Mouse (Mus musculus) cerebellum, postnatal 36 days (tissue): ENCODE results near the gene Gpr83.

Source experiments
- DNase-seq, 2 experiments: peaks; one replicate each; pipeline ENCODE4 v3.0.0; 2021 to 2022; ENCODE audit warnings: mixed read lengths in 2 of 2

Gpr83 gene

DNA sequence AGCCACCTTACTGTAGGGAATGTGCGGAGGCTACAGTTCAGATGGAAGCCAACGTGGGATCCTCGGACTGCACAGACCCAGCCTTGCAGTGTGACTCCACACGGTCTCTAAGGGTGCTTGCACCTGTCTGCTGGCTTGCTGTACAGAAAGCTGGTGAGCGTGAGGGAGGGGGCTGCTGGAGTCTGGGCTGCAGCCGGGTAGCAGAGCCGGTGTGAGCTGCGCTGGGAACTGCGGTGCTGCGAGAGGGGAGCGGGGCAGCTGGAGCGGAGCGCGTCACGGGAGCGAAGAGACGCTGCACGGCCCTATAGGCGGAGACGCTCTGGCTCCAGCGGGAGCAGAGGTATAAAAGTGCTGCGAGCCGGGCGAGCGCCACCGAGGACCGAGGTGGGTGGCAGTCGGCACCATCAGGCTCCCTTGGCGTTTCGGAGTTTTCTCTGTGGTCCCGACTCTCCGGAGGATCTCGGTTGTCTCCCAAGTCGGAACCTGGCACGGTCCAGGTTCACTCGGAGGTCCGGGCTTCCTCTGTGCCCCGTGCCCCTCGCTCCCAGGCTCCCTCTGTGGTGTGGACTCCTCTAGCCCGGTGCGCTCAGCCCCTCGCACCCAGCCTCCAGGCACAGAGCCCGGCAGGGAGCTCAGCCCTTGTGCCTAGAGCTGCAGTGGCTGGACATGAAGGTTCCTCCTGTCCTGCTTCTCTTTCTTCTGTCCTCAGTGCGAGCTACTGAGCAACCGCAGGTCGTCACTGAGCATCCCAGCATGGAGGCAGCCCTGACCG is at the start of gene Gpr83:
TSS of gene Gpr83 (plus strand) at position 343 of the 772 bp plus-strand sequence.
- DNase-seq: peak; percentile 15 to 23

DNA sequence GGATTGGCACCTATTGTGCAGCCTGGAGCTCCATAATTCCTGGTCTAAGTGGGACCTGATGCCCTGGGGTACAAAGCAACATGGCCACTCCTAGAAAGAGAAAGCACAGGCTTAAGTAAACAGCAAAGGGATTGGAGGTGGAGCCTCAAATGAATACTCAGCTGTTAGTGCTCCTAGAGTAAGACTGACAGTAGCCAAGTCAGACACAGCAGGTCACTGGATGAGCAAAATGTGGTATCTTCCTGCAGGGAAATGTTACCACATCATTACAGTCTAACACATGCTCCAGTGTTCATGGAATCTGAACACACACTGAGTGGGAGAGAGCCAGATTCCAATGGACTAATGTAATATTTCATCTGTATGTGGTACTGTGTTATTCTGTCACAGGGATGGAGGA is 38.6 kb upstream of the Gpr83 start:
- DNase-seq: no peak

DNA sequence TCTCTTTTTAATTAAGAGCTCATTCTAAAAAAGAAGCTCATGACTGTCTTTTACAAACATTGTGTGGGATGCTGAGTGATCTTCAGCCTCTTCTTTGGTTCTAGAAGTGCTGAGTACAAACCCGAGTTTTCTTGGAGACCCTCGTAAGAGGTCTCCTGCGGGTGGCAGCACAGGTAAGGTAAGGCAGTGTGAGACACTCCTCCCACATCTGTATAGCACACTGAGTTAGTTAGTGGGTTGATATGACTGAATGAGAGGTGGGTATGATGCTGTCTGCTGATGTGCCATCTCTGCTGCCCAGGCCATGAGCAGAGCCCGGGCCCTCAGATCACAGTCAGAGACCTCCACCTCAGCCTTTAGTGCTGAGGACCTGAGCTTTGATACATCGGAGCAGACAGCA is 35.2 kb upstream of the Gpr83 start:
- no peak for DNase-seq

DNA sequence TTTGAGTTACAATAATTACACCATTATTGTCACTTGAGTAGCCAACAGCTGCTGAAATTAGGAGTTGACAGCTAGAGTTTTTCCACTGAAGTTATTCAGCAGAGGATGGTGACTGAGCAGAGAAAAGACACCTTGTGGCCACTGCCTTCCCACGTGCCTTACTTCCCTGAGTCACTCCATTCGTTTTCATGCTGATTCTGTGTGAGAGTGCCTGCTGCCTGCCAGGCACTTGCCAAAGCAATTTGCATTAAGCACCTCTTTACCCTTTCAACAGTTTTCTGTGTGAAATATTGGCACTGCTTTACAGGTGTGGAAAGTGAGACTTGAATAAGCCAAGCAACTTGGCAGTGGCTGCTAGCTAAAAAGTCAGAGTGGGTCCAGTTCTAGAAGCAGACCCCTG is 32.1 kb upstream of the Gpr83 start:
- no peak for DNase-seq

DNA sequence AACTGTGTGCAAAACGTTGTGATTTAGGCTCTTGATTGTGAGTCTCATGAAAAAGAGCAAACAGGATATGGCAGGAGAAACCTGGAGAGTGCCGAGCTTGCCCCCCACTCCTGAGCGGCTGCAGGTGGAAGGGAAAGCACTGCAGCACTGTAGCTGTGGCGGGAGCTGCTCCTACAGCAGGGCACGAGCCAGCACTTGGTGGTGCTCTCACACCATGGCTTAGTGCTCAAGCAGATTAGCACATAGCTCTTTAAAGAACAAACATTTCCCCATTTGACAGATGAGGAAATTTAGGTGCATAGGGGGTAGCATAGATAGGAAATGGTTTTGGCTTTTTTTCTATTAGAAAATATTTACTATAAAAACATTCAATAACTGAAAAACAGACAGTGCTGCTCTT is 28.0 kb upstream of the Gpr83 start:
- DNase-seq: no peak

DNA sequence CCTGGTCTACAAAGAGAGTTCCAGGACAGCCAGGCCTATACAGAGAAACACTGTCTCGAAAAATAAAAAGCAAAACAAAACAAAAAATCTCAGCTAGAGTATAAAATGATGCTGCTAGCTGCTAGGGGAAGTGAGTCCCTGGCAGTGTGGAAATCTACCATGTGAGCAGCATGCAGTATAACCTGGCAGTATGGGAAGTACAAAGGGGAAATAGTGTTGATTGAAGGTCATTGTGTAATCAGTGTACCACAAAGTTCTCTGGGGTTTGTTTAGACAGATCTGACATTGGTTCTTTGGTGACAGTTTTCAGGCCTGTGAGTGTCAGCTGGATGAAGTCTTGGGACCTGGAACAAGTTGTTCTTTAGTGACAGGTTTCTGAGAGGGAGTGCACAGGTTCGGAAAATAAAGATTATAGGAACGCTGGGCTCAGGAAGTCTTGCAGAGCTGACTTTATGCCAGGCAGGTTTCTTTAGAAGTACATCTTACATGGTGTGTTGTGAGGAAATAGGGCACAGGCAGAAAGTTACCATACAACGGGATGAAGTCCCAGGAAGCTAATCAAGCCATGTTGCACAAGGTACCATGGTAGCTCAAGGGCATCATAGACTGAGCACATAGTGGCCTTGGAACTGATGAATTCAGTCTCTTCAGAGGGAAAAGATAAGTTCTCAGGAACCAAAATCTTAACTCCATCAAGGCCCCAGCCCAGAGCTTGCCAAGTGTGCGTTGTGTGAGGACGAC is 24.5 kb upstream of the Gpr83 start:
- no peak for DNase-seq

DNA sequence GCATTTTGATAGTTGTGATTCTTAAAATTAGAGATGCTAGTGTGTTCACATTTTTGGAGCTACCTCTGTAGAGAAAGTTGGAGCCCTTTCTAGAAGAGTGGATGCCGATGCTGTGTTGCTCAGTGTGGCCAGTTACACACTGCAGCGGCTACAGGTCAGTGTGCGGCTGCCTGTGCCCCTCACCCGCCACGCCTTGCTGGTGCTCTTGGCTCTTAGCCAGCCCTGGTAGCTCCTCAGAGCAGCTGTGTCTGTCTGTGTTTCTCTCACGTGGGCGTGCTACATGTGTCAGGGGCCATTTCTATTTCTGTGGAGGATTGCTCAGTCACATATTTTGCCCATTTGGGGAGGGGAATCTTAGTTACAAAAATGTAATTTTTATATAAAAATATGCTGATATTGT is 20.5 kb upstream of the Gpr83 start:
- DNase-seq: no peak

DNA sequence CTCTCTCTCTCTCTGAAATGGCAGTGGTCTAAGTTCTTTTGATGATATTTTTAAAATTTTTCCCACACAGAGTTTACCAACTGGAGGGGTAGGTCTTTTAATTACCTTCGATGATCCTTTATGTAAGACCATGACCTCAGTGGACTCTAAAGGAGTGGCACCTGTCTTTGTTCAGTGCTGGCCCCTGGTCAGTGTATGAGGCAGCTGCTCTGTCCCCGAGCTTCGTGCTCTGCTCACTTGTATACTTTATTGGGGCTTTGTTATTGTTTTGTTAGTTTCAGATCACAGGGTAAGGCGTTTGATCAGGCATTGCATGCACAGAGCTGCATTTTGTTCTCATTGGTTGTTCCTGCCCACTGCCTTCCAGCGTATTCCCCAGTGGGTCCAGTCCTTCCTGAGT is 20.0 kb upstream of the Gpr83 start:
- no peak for DNase-seq

DNA sequence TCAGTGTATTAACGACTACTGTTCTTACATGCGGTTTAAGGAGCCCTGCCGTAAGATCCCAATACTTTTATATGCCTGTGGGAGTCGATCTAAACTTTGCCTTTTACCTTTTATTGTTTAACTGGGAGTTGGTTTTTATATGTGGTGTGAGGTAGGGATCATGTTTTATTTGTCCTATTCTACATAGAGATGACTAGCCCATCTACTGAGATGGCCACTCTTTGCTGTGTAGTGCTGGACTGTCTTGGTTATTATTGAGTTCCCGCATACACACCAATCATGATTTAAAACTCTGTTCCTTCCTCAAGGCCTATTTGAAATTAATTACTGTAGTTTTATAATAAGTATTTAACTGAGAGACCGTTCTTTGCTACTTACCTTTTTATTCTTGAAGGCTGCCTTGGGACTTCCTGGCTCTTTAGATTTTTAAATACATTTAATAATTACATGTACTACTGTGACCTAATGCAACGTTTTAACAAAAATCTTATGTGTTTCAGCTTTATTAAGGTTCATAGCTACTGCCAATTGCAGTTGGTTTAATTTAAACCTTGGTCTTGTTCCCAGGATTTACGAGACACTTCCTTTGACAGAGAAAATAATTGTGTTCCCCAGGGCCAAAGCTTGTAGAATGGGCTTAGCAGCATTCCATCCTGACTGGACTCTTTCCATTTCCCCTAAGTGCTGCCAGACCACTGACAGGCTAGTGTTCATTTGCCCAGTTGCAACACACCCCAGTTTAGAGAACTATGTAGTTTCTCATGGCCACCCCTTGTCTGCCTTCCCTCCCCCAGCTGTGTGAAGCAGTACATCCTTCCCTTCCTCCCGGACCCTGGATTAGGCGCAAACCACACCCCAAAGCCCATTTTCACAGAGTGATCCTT is 17.9 kb upstream of the Gpr83 start:
- no peak for DNase-seq

DNA sequence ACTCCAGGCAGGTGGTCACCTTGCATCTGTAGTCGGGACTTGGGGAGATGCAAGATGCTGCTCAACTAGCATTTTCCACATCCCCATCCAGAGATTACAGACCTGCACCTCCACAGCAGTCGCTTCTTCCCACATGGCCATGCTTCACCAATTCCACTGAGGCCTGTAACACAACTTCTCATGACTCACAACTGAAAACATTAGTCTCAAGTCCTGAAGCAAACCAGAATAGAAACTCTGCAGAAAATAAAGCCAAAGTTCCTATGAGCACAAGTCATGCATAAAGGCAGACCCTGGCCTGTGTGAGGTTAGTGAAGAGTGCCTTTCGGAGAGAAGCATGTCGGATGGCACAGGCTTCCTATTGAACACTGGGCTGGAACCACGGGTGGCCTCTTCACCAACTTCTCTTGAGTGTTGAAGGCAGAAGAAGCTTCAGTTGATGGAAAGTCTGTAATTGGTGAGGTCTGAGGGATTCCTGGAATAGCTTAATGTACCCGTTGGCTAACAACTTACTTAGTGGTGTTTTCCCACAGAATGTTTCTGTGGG is 16.6 kb upstream of the Gpr83 start:
- no peak for DNase-seq

DNA sequence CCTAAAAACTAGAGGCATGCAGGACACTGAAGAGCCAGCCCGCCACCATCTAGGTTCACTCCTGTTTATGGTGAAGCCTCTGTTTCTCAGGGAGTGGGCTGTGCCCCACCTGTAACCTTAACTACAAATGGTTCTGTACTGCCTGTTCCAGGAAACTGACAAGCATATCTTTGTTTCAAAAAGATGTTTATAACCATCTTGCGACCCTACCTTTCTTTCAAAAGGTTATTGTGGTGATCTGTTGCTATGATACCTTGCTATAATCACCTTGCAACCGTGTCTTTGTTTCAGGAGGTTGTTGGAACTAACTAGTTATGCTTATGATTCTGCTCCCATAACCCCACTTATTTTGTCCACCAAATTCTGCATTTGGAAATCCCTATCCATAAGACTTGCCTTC is 16.1 kb upstream of the Gpr83 start:
- DNase-seq: no peak

DNA sequence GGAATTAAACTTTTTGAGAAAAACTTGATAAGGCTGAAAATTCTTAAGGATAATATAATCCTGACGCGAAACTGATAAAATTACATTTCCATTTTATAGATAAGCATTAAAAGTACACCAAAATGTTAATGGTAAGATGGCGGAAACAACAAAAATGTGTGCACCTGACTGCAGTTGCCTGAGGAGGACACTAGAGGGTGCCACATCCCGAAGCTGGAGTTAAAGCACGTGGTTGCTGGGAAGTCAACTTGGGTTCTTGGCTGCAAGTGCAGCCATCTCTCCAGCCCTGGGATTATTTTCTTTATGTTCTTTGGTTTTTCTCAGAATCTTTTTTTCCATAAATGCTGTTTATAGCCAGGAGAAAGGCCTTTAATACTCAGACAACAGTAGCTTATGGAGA is 13.6 kb upstream of the Gpr83 start:
- no peak for DNase-seq

DNA sequence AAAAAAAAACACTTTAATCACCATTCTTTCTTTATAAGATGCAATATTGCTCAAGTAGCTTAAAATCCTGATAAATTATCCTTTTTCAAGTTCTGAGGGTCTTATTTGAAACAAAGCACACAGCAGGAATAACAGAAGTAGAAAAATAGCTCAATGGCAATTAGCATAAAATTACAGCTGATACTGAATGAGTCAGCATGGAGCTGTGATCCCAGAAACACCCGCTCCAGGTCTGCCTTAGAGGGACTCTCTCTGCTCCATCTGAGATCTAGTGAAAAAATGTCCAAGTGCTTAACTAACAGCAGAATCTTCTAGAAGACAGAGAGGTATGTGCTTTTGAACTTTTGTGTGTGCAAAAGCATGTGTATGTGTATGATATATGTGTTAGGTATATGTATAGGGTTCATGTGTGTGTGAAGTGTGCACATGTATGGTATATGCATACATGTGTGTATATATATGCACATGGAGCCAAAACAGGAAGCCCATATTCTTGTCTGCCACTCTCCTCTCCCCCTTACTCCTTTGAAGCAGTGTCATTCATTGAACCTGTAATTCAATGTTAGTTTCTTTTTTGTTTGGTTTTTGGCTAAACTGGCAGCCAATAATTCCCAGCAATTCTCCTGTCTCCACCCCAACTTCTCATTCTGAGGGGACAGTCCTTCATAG is 11.6 kb upstream of the Gpr83 start:
- no peak for DNase-seq

DNA sequence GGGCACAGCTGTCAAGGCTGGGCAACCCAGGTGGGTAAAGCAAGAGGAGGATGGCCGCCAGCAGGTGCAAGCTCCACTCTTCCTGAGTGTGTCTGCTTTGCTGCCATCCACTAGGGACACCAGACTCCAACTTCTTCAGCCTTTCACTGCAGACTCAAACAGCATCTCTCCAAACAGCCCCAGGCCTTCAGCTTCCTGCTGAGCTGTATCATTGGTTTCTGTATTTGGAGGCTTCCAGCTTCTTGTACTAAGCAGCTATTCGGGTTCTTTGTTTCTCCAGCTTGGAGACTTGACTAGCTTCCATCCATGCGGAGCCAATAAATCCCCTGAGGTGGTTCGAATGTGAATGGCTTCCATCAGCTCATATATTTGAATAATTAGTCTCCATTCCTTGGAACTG is 5.4 kb upstream of the Gpr83 start:
- no peak for DNase-seq

DNA sequence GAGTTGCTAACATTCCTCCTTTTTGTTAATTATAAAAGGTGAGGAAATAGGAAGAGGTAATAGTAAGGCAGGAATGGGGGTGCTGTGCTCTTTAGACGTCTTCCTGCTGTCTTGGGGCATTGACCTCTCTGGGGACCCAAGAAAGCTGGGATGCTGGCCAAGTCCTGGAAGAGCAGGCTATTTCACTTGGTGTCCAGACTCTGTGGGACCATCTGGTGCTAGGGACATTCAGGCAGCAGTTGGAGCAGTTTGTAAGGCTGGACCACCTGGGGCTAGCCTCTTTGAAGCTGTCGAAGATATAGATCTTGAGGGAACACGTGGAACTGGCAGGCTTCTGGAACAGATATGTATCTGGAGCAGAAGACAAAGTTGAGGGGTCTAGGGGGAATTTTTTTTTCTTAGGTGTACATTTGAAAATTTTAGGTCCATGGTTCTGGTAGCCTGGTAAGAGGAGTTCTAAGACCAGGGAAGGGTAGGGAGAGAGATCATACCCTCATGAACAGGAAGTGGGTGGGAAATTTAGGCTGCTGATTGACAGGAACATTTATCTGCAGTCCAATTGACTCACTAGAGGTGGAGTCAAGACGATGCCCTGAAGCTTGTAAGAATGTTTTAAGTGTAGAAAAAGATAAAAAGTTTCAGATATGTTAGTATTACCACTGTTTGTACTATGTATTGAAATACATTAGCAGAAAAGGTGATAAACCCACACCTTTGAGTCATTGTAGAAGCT is 2.9 kb upstream of the Gpr83 start:
- peak; percentile 47 to 51 for DNase-seq

DNA sequence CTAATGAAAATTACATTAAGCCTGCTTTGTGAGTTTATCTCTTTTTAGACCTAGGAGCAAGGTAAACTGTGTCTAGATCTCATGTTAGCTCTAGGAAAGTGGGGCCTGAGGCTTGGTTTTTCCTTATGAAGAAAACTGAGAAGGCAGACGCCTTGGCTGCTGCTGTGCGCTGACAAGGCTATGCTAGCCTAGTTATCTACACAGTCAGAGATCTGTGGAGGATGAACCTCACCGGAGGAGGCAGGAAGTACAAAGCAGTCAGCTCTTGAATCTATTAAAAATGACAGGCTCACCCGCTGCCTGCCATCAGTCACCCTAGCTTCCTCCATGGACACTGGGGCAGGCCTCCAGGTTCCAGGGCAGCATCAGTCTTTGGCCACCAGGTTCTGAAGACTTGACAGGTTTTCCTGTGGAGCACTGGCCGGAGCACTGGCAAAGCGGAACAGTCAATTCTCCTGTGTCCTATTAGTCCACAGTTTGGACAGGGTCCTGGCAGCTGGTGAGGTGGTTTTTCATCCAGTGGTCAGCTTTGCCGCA is 1.8 kb upstream of the Gpr83 start:
- DNase-seq: no peak

DNA sequence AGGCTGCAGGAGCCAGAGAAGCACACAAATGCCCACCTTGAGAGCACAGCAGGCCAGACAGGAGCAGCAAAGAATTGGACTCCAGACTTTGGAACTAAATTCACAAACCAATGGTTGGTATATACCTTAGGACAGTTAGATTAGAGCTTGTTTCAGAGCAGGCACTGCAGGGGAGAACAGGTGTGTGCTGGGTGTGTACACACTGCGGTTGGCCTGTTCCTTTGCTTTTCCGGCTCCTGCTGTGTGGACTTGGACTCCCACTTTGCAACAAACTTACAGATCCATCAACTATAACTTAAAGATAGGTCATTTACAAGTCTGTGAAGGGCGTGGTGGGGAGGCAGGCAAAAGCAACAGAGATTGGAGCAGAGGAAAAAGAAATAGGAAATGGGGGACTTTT is 1.2 kb upstream of the Gpr83 start:
- no peak for DNase-seq

DNA sequence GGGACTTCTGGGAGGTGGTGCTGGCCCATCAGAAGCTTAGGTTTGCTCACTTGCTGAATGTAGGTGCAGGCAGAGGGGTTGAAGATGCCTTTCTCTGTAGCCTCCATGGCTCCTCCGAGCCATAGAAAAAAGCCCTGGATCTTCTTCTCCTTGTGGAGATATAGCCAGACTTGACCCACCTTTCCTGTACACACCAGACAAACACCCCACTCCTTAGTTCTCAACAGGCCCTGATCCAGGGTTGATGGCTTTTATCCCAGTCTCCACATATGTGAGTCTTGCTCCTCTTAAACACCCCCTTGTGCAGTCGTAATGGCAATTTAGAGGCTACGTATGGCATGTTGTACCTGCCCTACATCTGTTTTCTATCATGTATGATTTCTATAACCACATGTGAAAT is 3.1 kb downstream of the Gpr83 start:
- no peak for DNase-seq

DNA sequence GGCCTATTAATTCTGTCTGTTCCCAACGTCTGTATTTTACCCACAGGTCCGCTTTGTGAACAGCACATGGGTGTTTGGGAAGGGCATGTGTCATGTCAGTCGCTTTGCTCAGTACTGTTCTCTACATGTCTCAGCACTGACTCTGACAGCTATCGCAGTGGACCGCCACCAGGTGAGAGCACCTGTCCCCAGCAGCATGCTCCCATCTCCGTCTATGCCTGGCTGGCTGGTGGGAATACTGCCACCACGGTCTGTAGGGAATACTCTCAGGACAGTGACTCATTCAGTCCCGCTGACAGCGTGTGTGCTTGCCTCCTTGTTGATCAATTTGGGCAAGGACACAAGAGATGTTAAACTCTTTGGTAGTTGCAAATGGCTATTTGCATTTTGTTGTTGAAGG is 4.7 kb downstream of the Gpr83 start:
- no peak for DNase-seq

DNA sequence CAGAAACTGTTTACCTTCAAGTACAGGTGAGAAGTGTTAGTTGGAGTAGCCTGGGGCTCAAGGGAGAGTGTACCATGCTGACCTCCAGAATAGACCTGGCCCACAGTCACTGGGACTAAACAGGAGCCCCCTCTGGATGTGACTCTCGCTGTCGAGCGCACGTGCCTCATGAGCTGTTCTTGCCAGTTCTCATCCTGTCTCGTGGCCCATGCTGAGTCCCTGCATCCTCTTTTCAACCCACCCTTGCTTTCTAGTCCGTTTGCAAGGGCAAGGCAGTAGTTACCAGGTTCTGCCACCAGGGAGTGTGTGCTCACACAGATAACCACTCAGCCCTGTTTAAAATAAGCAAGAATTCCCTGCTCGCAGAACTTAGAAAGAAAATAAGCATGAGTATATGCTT is 6.9 kb downstream of the Gpr83 start:
- DNase-seq: peak; percentile 19 to 32

DNA sequence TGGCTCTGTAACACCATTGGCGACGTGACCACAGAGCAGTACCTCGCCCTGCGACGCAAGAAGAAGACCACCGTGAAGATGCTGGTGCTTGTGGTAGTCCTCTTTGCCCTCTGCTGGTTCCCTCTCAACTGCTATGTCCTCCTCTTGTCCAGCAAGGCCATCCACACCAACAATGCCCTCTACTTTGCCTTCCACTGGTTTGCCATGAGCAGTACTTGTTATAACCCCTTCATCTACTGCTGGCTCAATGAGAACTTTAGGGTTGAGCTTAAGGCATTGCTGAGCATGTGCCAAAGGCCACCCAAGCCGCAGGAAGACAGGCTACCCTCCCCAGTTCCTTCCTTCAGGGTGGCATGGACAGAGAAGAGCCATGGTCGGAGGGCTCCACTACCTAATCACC is 8.3 kb downstream of the Gpr83 start:
- no peak for DNase-seq

DNA sequence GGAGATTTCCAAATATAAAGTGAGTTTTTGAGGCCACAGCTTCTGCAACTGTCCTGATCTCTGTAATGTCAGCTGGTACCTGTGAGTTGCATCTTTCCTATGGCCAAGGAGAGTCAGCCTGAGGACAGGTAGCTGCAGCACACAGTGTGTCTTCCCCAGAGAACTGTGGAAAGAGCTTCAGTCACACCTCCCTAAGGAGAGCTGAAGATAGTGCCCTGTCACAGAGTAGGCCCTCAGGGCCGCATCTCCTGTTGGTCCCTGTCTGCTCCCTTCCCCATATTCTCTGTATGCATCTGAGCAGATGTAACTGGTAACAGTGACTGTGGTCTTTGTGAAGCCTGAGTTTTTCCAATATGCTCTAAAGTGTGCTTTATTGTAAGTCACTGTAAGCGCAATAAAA is 10.4 kb downstream of the Gpr83 start:
- no peak for DNase-seq
